Mouse (Mus musculus) heart, postnatal 0 days (tissue): Measurements from ENCODE around the gene Gm7347.
"Not testable (repeated sequence)": the region's sequence is repeated elsewhere in the genome, so short reads cannot be mapped to it uniquely, and the experiment has no call there.

Experiments
- CTCF ChIP-seq: IDR thresholded peaks from 2 replicates; pipeline ENCODE4 v1.5.1; 2016; ENCODE audit warnings: antibody characterized with exemption, control low read depth, low read depth
- EP300 ChIP-seq: IDR thresholded peaks from 2 replicates; pipeline ENCODE4 v1.6.1; 2016; ENCODE audit warnings: antibody characterized with exemption, low read depth

DNA sequence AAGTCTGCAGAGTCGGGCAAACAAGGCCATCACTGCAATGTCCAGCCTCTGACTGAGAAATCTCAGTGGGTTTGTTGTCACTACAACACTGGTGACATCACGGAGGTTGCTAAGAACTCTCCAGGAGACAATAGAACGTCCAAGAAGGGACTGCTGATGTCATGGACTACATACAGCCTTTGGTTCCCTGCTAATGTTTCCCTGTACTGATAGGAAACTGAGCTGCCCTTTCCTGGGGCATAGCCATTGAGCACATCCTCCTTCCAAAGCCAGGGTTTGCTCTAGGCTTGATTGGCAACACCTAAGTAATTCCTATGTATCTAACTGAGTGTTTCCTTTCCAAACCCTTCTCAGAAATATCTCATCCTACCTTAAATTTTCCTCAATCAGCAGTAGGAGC lies 46.9 kb upstream of the Gm7347 start, which contains the start of gene 5031410I06Rik:
- TF ChIP-seq EP300, CTCF: not testable (repeated sequence)
